Mouse (Mus musculus): ENCODE measurements around the gene Mylpf. TPM values are rescaled to one million over a fixed set of nuclear protein-coding genes. Genes with fewer than 3 reads are reported as not detected.

Gene Mylpf
- not detected for polyA plus RNA-seq (2014; fragmentation: Illumina TruSeq; extraction: RNeasy Lipid Tissue Mini Kit (QIAGEN cat#74804); ENCODE audit: low replicate concordance)

GRCm38 (mm10) chr7:127208553-127209438 lies at the start of gene Mylpf:
Gene Mylpf, plus strand, starts transcription at chr7:127208890.

GRCm38 (mm10) chr7:127195544-127196295 lies 13.0 kb upstream of the Mylpf start, which contains the start of gene Cd2bp2:
Gene Cd2bp2, minus strand, starts transcription at chr7:127196050.

GRCm38 (mm10) chr7:127208295-127208552 lies 466 bp upstream of the Mylpf start, which contains the start of gene Tbc1d10b:
Gene Tbc1d10b, minus strand, starts transcription at chr7:127208468.

GRCm38 (mm10) chr7:127232622-127233367 lies 24.1 kb downstream of the Mylpf start, which contains the start of the genes Zfp553 and Sept1:
Gene Zfp553, plus strand, starts transcription at chr7:127233061.
Gene Sept1, minus strand, starts transcription at chr7:127233130.

GRCm38 (mm10) chr7:127243870-127244657 lies 35.4 kb downstream of the Mylpf start, which contains the start of gene Zfp771:
Gene Zfp771, plus strand, starts transcription at chr7:127244274.

GRCm38 (mm10) chr7:127260309-127261111 lies 51.8 kb downstream of the Mylpf start, which contains the start of gene Dctpp1:
Gene Dctpp1, minus strand, starts transcription at chr7:127260709.

Other genes with a start within 250 kb of the Mylpf start
- 15.7 TPM for gene Cdipt, start 233.0 kb upstream of the Mylpf start, polyA plus RNA-seq (2014; fragmentation: Illumina TruSeq; extraction: RNeasy Lipid Tissue Mini Kit (QIAGEN cat#74804); ENCODE audit: low replicate concordance)
- 0.45 TPM for gene Cdiptos, start 232.8 kb upstream of the Mylpf start, polyA plus RNA-seq (2014; fragmentation: Illumina TruSeq; extraction: RNeasy Lipid Tissue Mini Kit (QIAGEN cat#74804); ENCODE audit: low replicate concordance)
- 0.74 TPM for gene Mvp, start 194.3 kb upstream of the Mylpf start, polyA plus RNA-seq (2014; fragmentation: Illumina TruSeq; extraction: RNeasy Lipid Tissue Mini Kit (QIAGEN cat#74804); ENCODE audit: low replicate concordance)
- not detected for gene Pagr1b, start 192.4 kb upstream of the Mylpf start, polyA plus RNA-seq (2014; fragmentation: Illumina TruSeq; extraction: RNeasy Lipid Tissue Mini Kit (QIAGEN cat#74804); ENCODE audit: low replicate concordance)
- gene Pagr1a, start 191.5 kb upstream of the Mylpf start, polyA plus RNA-seq (2014; fragmentation: Illumina TruSeq; extraction: RNeasy Lipid Tissue Mini Kit (QIAGEN cat#74804); ENCODE audit: low replicate concordance), result not detected
- 0.52 TPM for gene Gm42742, start 187.8 kb upstream of the Mylpf start, polyA plus RNA-seq (2014; fragmentation: Illumina TruSeq; extraction: RNeasy Lipid Tissue Mini Kit (QIAGEN cat#74804); ENCODE audit: low replicate concordance)
- not detected for gene Prrt2, start 187.7 kb upstream of the Mylpf start, polyA plus RNA-seq (2014; fragmentation: Illumina TruSeq; extraction: RNeasy Lipid Tissue Mini Kit (QIAGEN cat#74804); ENCODE audit: low replicate concordance)
- gene Maz, start 181.9 kb upstream of the Mylpf start, polyA plus RNA-seq (2014; fragmentation: Illumina TruSeq; extraction: RNeasy Lipid Tissue Mini Kit (QIAGEN cat#74804); ENCODE audit: low replicate concordance), result 13.0 TPM
- 0.97 TPM for gene Kif22, start 166.4 kb upstream of the Mylpf start, polyA plus RNA-seq (2014; fragmentation: Illumina TruSeq; extraction: RNeasy Lipid Tissue Mini Kit (QIAGEN cat#74804); ENCODE audit: low replicate concordance)
- gene Zg16, start 121.6 kb upstream of the Mylpf start, polyA plus RNA-seq (2014; fragmentation: Illumina TruSeq; extraction: RNeasy Lipid Tissue Mini Kit (QIAGEN cat#74804); ENCODE audit: low replicate concordance), result 380 TPM
- 1.6 TPM for gene AI467606, start 117.5 kb upstream of the Mylpf start, polyA plus RNA-seq (2014; fragmentation: Illumina TruSeq; extraction: RNeasy Lipid Tissue Mini Kit (QIAGEN cat#74804); ENCODE audit: low replicate concordance)
- gene Qprt, start 86.7 kb upstream of the Mylpf start, polyA plus RNA-seq (2014; fragmentation: Illumina TruSeq; extraction: RNeasy Lipid Tissue Mini Kit (QIAGEN cat#74804); ENCODE audit: low replicate concordance), result 0.48 TPM
- 0.89 TPM for gene Spn, start 71.1 kb upstream of the Mylpf start, polyA plus RNA-seq (2014; fragmentation: Illumina TruSeq; extraction: RNeasy Lipid Tissue Mini Kit (QIAGEN cat#74804); ENCODE audit: low replicate concordance)
- 9.1 TPM for gene Cd2bp2, start 12.8 kb upstream of the Mylpf start, polyA plus RNA-seq (2014; fragmentation: Illumina TruSeq; extraction: RNeasy Lipid Tissue Mini Kit (QIAGEN cat#74804); ENCODE audit: low replicate concordance)
- gene Tbc1d10b, start 422 bp upstream of the Mylpf start, polyA plus RNA-seq (2014; fragmentation: Illumina TruSeq; extraction: RNeasy Lipid Tissue Mini Kit (QIAGEN cat#74804); ENCODE audit: low replicate concordance), result 3.0 TPM
- 0.63 TPM for gene Zfp553, start 24.2 kb downstream of the Mylpf start, polyA plus RNA-seq (2014; fragmentation: Illumina TruSeq; extraction: RNeasy Lipid Tissue Mini Kit (QIAGEN cat#74804); ENCODE audit: low replicate concordance)
- gene Sept1, start 24.2 kb downstream of the Mylpf start, polyA plus RNA-seq (2014; fragmentation: Illumina TruSeq; extraction: RNeasy Lipid Tissue Mini Kit (QIAGEN cat#74804); ENCODE audit: low replicate concordance), result 1.5 TPM
- not detected for gene Zfp771, start 35.4 kb downstream of the Mylpf start, polyA plus RNA-seq (2014; fragmentation: Illumina TruSeq; extraction: RNeasy Lipid Tissue Mini Kit (QIAGEN cat#74804); ENCODE audit: low replicate concordance)
- 0.78 TPM for gene Dctpp1, start 51.8 kb downstream of the Mylpf start, polyA plus RNA-seq (2014; fragmentation: Illumina TruSeq; extraction: RNeasy Lipid Tissue Mini Kit (QIAGEN cat#74804); ENCODE audit: low replicate concordance)
- 171 TPM for gene Sephs2, start 65.2 kb downstream of the Mylpf start, polyA plus RNA-seq (2014; fragmentation: Illumina TruSeq; extraction: RNeasy Lipid Tissue Mini Kit (QIAGEN cat#74804); ENCODE audit: low replicate concordance)
- 1.3 TPM for gene Itgal, start 87.4 kb downstream of the Mylpf start, polyA plus RNA-seq (2014; fragmentation: Illumina TruSeq; extraction: RNeasy Lipid Tissue Mini Kit (QIAGEN cat#74804); ENCODE audit: low replicate concordance)
- 2.2 TPM for gene Zfp768, start 136.7 kb downstream of the Mylpf start, polyA plus RNA-seq (2014; fragmentation: Illumina TruSeq; extraction: RNeasy Lipid Tissue Mini Kit (QIAGEN cat#74804); ENCODE audit: low replicate concordance)
- 5.3 TPM for gene Zfp747, start 167.2 kb downstream of the Mylpf start, polyA plus RNA-seq (2014; fragmentation: Illumina TruSeq; extraction: RNeasy Lipid Tissue Mini Kit (QIAGEN cat#74804); ENCODE audit: low replicate concordance)
- 2.9 TPM for gene 9130019O22Rik, start 178.3 kb downstream of the Mylpf start, polyA plus RNA-seq (2014; fragmentation: Illumina TruSeq; extraction: RNeasy Lipid Tissue Mini Kit (QIAGEN cat#74804); ENCODE audit: low replicate concordance)
- 1.2 TPM for gene E430018J23Rik, start 184.7 kb downstream of the Mylpf start, polyA plus RNA-seq (2014; fragmentation: Illumina TruSeq; extraction: RNeasy Lipid Tissue Mini Kit (QIAGEN cat#74804); ENCODE audit: low replicate concordance)
- 3.5 TPM for gene Zfp764, start 197.9 kb downstream of the Mylpf start, polyA plus RNA-seq (2014; fragmentation: Illumina TruSeq; extraction: RNeasy Lipid Tissue Mini Kit (QIAGEN cat#74804); ENCODE audit: low replicate concordance)
- gene Zfp688, start 213.2 kb downstream of the Mylpf start, polyA plus RNA-seq (2014; fragmentation: Illumina TruSeq; extraction: RNeasy Lipid Tissue Mini Kit (QIAGEN cat#74804); ENCODE audit: low replicate concordance), result 2.5 TPM
- 0.97 TPM for gene Zfp689, start 240.3 kb downstream of the Mylpf start, polyA plus RNA-seq (2014; fragmentation: Illumina TruSeq; extraction: RNeasy Lipid Tissue Mini Kit (QIAGEN cat#74804); ENCODE audit: low replicate concordance)